Mouse (Mus musculus): Measurements from ENCODE around the gene Nrbp1. TPM values are rescaled to one million over a fixed set of nuclear protein-coding genes. Genes with fewer than 3 reads are reported as not detected.
A peak's percentile ranks its signal among the peaks of the same experiment; 100 is the strongest.

Nrbp1 gene
- total and polyA plus RNA-seq, 2 experiments from 2014 or later = 104 to 120 TPM

DNA sequence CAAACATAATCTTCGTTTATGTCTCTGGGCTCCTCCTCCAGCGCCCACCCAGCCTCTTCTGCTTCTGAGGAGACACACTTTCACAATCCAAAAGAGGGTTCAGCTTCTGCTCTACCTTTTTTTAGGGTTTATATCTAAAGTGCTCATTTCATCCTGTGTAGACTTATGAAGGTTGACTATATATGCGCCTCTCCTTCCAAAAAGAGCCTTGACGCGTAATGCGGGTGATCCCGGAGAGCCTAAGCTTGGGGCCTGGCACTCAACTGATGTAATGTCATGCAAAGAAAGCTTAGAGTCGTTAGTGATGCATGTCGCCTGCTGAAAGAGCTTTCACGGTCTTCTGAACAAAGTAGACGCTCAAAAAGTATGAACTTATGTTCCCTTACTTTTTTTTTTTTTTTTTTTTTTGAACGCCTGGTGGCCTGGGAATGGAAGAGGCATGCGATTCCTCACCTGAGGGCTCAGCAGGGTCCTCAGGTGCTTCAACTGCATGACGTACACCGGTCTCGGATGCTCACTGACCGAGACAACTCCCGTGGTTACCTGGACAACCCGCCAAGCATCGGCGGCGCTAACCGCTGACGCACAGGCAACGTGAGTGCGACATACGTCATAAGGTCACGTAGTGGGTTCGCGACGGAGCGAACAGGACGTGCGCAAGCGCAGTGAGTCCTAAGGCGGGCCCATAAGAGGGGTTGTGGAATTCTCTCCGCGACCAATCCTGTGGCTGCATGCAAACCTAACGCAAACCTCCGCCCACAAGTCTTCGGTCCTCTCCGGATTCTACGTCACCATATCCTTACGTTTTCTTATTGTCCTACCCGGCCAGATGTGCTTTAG lies 50.1 kb downstream of the Nrbp1 start, which contains the start of gene Ift172:
Gene Ift172, minus strand, starts transcription at position 596 of the 840 bp plus-strand sequence.
- 2% methylated on average over 45 of the region's 45 CpGs for WGBS
- no peaks in the 10 kb centered on the region for H3K27me3 ChIP-seq (ENCODE audit: control insufficient read depth, insufficient read depth, low read length)
- peak within 1 kb of the TSS; percentile 46 for H3K9ac ChIP-seq (replicated peaks; ENCODE audit: low read depth, low read length)
- peak within 1 kb of the TSS; percentile 73 for H3K27ac ChIP-seq (ENCODE audit: low read depth)
- peaks cover 5% of the 10 kb centered on the region; the same call in 1 of the 2 replicates for H3K4me1 ChIP-seq (ENCODE audit: control insufficient read depth, insufficient read depth)
- TF ChIP-seq EP300 (IDR thresholded peaks at IDR 0.05; ENCODE audit: low read depth) (no peak), CTCF (IDR thresholded peaks at IDR 0.05; ENCODE audit: low read depth) (no peak)
- ATAC-seq (ENCODE audit: insufficient read depth, low read depth) = peak; percentile 99
- peak within 1 kb of the TSS; percentile 59 for H3K4me3 ChIP-seq (ENCODE audit: low read depth, low read length)
- peak within 1 kb of the TSS; percentile 78 for H3K4me2 ChIP-seq (ENCODE audit: low read depth, low read length)
- H3K9me3 ChIP-seq (replicated peaks; ENCODE audit: control insufficient read depth, low read length) = no peaks in the 10 kb centered on the region
- peak; percentile 99 for DNase-seq (ENCODE audit: low spot score)
- peaks cover 13% of the 10 kb centered on the region for H3K36me3 ChIP-seq (replicated peaks; ENCODE audit: control insufficient read depth, insufficient read depth, low read length)

DNA sequence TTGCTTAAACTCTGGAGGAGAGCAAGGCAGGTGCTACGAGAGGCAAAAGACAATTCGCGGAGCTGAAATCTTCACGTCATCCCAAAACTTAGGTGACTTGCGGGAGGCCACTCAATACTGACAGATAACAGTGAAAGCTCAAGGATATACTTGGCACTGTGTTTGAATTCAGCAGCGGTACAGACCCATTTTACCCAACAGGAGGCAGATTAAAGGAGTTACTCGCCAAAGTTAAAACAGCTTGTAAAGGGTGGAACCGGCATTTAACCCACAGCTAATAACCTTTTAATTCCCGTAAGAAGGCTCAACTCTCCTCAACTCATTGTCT lies 50.7 kb downstream of the Nrbp1 start:
- ATAC-seq (ENCODE audit: insufficient read depth, low read depth) (peak; percentile 20), DNase-seq (ENCODE audit: low spot score) (no peak)
- 4% methylated on average over 9 of the region's 9 CpGs for WGBS
- H3K27ac ChIP-seq (ENCODE audit: low read depth) = peak overlapping the region; percentile 73
- peaks cover 5% of the 10 kb centered on the region; the same call in 1 of the 2 replicates for H3K4me1 ChIP-seq (ENCODE audit: control insufficient read depth, insufficient read depth)
- TF ChIP-seq EP300 (IDR thresholded peaks at IDR 0.05; ENCODE audit: low read depth) (no peak), CTCF (IDR thresholded peaks at IDR 0.05; ENCODE audit: low read depth) (no peak; the same call in 1 of the 2 replicates)
- H3K27me3 ChIP-seq (ENCODE audit: control insufficient read depth, insufficient read depth, low read length) = no peaks in the 10 kb centered on the region
- no peaks in the 10 kb centered on the region for H3K9me3 ChIP-seq (replicated peaks; ENCODE audit: control insufficient read depth, low read length)
- peaks cover 7% of the 10 kb centered on the region for H3K36me3 ChIP-seq (replicated peaks; ENCODE audit: control insufficient read depth, insufficient read depth, low read length)
- H3K4me3 ChIP-seq (ENCODE audit: low read depth, low read length) = peak overlapping the region; percentile 59
- peak overlapping the region; percentile 46; the same call in 1 of the 2 replicates for H3K9ac ChIP-seq (replicated peaks; ENCODE audit: low read depth, low read length)
- H3K4me2 ChIP-seq (ENCODE audit: low read depth, low read length) = peak overlapping the region; percentile 78

DNA sequence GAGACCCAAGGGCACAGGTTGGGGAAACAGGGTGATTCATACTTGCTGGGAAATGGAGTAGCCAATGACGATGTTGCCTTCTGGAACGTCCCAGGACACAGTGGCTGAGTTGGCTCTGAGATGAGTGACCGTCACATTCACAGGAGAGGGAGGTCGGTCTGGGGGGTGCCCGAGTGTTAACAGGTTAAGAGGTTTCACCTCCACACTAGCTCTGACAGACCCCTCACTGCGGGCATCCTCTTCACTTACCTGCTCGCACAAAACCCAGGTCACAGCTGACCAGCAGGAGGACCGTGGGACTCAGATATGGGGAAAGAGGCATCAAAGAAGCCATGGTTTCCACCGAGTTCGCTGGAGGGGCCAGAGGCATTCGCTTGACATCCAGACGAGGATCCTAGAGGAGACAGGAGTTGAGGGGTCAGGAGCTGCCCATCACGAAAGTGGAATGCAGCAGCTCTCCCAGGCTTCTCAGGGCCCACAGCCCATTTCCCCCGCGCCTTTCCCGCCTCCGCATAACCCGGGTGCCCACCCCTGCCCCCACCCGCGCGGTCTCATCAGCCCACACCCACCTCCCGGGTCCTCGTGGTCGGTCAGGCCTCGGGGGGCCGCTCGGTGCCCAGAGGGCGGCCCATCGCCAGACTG lies 54.4 kb downstream of the Nrbp1 start:
- Histone ChIP-seq H3K36me3 (replicated peaks; ENCODE audit: control insufficient read depth, insufficient read depth, low read length) (no peaks in the 10 kb centered on the region), H3K4me3 (ENCODE audit: low read depth, low read length) (peak overlapping the region; percentile 67), H3K9ac (replicated peaks; ENCODE audit: low read depth, low read length) (peak overlapping the region; percentile 64), H3K27ac (ENCODE audit: low read depth) (no peak overlapping the region), H3K4me2 (ENCODE audit: low read depth, low read length) (peak overlapping the region; percentile 100), H3K27me3 (ENCODE audit: control insufficient read depth, insufficient read depth, low read length) (no peaks in the 10 kb centered on the region), H3K9me3 (replicated peaks; ENCODE audit: control insufficient read depth, low read length) (no peaks in the 10 kb centered on the region), H3K4me1 (ENCODE audit: control insufficient read depth, insufficient read depth) (no peaks in the 10 kb centered on the region; the same call in 1 of the 2 replicates)
- 10% methylated on average over 27 of the region's 29 CpGs for WGBS
- no peak for DNase-seq (ENCODE audit: low spot score)
- ATAC-seq (ENCODE audit: insufficient read depth, low read depth) = no peak
- no peak for TF ChIP-seq CTCF (IDR thresholded peaks at IDR 0.05; ENCODE audit: low read depth)
- TF ChIP-seq EP300 (IDR thresholded peaks at IDR 0.05; ENCODE audit: low read depth) = no peak

DNA sequence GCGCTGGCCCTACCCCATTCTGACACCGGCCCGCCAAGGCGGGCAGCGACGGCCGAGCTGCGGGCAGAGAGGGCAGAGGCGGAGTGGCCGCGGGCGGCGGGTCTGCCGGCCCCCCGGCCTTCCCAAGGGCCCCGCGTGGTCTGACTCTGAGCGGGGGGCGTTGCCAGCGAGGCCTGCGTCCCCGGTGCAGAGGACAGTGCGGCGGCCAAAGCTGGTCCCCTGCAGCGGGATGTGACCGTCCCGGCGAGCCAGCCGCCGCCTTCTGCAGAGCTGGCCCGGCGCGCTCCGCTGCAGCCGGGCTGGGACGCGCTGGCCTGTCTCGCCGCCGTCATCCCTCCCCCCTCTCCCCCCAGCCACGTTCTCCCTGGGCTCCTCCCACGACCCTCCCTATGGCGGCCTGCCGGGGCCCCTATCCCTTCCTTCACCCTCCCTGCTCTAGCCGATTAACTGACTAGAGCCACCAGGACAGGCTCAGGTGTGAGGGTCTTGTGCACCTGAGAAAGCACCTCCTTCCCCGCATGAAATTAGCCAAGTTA lies 55.0 kb downstream of the Nrbp1 start, which contains the start of gene Fndc4:
Gene Fndc4, minus strand, starts transcription at position 475 of the 536 bp plus-strand sequence.
- under 1% methylated on average over 31 of the region's 46 CpGs for WGBS
- Histone ChIP-seq H3K4me2 (ENCODE audit: low read depth, low read length) (peak within 1 kb of the TSS; percentile 100), H3K36me3 (replicated peaks; ENCODE audit: control insufficient read depth, insufficient read depth, low read length) (no peaks in the 10 kb centered on the region), H3K4me1 (ENCODE audit: control insufficient read depth, insufficient read depth) (no peaks in the 10 kb centered on the region; the same call in 1 of the 2 replicates), H3K9ac (replicated peaks; ENCODE audit: low read depth, low read length) (peak within 1 kb of the TSS; percentile 64), H3K27me3 (ENCODE audit: control insufficient read depth, insufficient read depth, low read length) (no peaks in the 10 kb centered on the region), H3K27ac (ENCODE audit: low read depth) (no peak within 1 kb of the TSS), H3K9me3 (replicated peaks; ENCODE audit: control insufficient read depth, low read length) (no peaks in the 10 kb centered on the region), H3K4me3 (ENCODE audit: low read depth, low read length) (peak within 1 kb of the TSS; percentile 67)
- ATAC-seq (ENCODE audit: insufficient read depth, low read depth) = peak; percentile 25; the same call in 1 of the 2 replicates
- no peak for DNase-seq (ENCODE audit: low spot score)
- TF ChIP-seq EP300 (IDR thresholded peaks at IDR 0.05; ENCODE audit: low read depth) (no peak), CTCF (IDR thresholded peaks at IDR 0.05; ENCODE audit: low read depth) (no peak)

DNA sequence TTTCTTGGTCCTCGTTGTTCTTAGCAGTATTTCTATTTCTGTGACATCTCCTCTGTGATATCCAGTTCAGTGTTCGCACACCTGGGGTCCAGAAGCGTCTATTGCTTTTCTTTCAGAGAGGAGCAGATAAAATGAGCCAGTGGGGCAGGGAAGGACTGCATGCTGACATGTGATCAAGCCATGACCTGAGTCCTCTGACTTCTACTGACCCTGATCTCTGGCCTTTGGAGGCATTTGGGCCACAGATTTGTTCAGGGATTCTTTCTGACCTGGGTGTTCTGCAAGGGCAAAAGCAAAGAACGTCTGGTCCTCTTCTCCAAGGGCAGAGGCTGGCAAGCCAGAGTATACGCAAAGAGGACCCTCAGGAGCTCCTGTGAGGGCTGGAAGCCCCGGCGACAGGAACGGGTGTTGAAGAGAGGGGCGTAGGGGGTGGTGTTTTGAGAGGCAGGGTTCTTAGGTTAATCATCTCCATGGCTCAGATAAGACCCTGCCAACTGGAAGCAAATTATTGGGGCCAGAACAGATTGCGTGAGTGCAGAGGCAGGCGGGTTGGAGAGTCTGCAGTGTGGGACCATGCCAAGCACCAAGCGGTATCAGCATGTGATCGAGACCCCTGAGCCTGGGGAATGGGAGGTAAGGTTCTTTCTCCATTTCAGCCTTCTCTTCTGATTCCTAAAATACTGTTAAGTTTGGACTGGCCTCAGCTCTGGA lies 56.5 kb downstream of the Nrbp1 start, which contains the start of gene Gckr:
Gene Gckr, plus strand, starts transcription at position 397 of the 711 bp plus-strand sequence.
- no peak within 1 kb of the TSS for H3K4me3 ChIP-seq (ENCODE audit: low read depth, low read length)
- H3K27ac ChIP-seq (ENCODE audit: low read depth) = no peak within 1 kb of the TSS
- H3K4me2 ChIP-seq (ENCODE audit: low read depth, low read length) = peak within 1 kb of the TSS; percentile 100; the same call in 1 of the 2 replicates
- WGBS = 34% methylated on average over 13 of the region's 13 CpGs
- no peaks in the 10 kb centered on the region for H3K9me3 ChIP-seq (replicated peaks; ENCODE audit: control insufficient read depth, low read length)
- no peak within 1 kb of the TSS for H3K9ac ChIP-seq (replicated peaks; ENCODE audit: low read depth, low read length)
- H3K36me3 ChIP-seq (replicated peaks; ENCODE audit: control insufficient read depth, insufficient read depth, low read length) = no peaks in the 10 kb centered on the region
- DNase-seq (ENCODE audit: low spot score) (no peak), ATAC-seq (ENCODE audit: insufficient read depth, low read depth) (no peak)
- TF ChIP-seq EP300 (IDR thresholded peaks at IDR 0.05; ENCODE audit: low read depth) = no peak
- H3K27me3 ChIP-seq (ENCODE audit: control insufficient read depth, insufficient read depth, low read length) = no peaks in the 10 kb centered on the region
- H3K4me1 ChIP-seq (ENCODE audit: control insufficient read depth, insufficient read depth) = no peaks in the 10 kb centered on the region

All from heart, postnatal 0 days (tissue).